Mouse (Mus musculus): ENCODE measurements around the gene Klhl22. TPM values are rescaled to one million over a fixed set of nuclear protein-coding genes. Genes with fewer than 3 reads are reported as not detected.

The Klhl22 gene
- polyA plus RNA-seq, 1 experiment from 2014 or later = 29.0 TPM

- WGBS = 42% methylated on average over 8 of the region's 8 CpGs
- no peak for ATAC-seq
- H3K4me2 ChIP-seq (replicated peaks; ENCODE audit: low read depth) = peak overlapping the region; percentile 83
- 0 out of 2 replicates have a peak, but pooled peaks cover 3% of the 10 kb centered on the region for H3K36me3 ChIP-seq (ENCODE audit: control insufficient read depth, insufficient read depth)
- no peaks in the 10 kb centered on the region for H3K27me3 ChIP-seq (replicated peaks; ENCODE audit: control insufficient read depth, insufficient read depth, low read length)
- no peak overlapping the region for H3K4me3 ChIP-seq (ENCODE audit: low read depth, low read length)
- H3K4me1 ChIP-seq (replicated peaks; ENCODE audit: control insufficient read depth, insufficient read depth, low read length) = peaks cover 5% of the 10 kb centered on the region
- no peaks in the 10 kb centered on the region for H3K9me3 ChIP-seq (ENCODE audit: control insufficient read depth)
- TF ChIP-seq CTCF (IDR thresholded peaks at IDR 0.05; ENCODE audit: low read depth) = peak; percentile 83
- no peak overlapping the region for H3K9ac ChIP-seq (ENCODE audit: low read depth, low read length)
- H3K27ac ChIP-seq (ENCODE audit: low read depth, low read length) = no peak overlapping the region
Measured at GRCm38 (mm10) chr16:17760657-17761056, 1.2 kb downstream of the Klhl22 start.

DNA sequence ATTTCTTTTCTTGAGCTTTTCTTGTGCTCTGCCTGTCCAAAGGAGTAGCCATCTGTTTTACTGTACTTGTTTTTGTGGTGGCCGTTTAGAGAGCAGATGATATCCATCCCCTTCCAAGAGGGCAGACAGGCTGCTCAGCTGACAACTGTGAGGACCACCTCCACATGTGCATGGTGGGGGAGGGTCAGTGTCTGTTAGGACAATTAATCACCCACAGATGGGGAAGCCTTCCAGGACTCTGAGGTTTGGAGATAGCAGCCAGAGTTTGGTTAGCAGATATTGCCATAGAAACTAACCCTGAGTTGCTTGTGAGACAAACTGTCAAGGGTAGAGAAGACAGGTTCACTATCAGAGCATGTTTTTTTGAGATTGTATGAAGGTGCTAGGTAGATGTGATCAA is 1.7 kb downstream of the Klhl22 start:
- no peak for ATAC-seq
- Histone ChIP-seq H3K4me3 (ENCODE audit: low read depth, low read length) (no peak overlapping the region), H3K9me3 (ENCODE audit: control insufficient read depth) (no peaks in the 10 kb centered on the region), H3K9ac (ENCODE audit: low read depth, low read length) (no peak overlapping the region), H3K27ac (ENCODE audit: low read depth, low read length) (no peak overlapping the region), H3K4me2 (replicated peaks; ENCODE audit: low read depth) (peak overlapping the region; percentile 83; the same call in 1 of the 2 replicates), H3K4me1 (replicated peaks; ENCODE audit: control insufficient read depth, insufficient read depth, low read length) (peaks cover 5% of the 10 kb centered on the region), H3K27me3 (replicated peaks; ENCODE audit: control insufficient read depth, insufficient read depth, low read length) (no peaks in the 10 kb centered on the region), H3K36me3 (ENCODE audit: control insufficient read depth, insufficient read depth) (0 out of 2 replicates have a peak, but pooled peaks cover 3% of the 10 kb centered on the region)
- 68% methylated on average over 1 of the region's 1 CpGs for WGBS
- TF ChIP-seq CTCF (IDR thresholded peaks at IDR 0.05; ENCODE audit: low read depth) = no peak

DNA sequence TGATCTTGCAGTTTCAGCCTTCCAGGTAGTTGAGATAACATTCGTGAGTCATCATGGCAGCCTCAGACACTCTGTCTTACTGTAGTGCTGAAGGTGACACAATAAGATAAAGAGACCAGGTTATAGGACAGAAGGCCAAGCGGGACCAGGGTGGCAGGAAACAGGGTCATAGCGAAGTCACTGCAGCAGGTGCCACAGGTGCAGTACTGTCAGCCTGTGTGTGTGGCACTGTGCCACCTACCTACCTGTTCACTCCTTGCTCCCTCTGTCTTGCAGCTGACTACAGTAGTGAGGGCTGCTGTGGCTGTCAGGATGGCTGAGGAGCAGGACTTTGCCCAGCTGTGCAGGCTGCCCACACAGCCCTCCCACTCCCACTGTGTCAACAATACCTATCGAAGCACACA is 4.7 kb downstream of the Klhl22 start:
- Histone ChIP-seq H3K36me3 (ENCODE audit: control insufficient read depth, insufficient read depth) (peaks cover 22% of the 10 kb centered on the region; the same call in 1 of the 2 replicates), H3K27me3 (replicated peaks; ENCODE audit: control insufficient read depth, insufficient read depth, low read length) (no peaks in the 10 kb centered on the region), H3K4me3 (ENCODE audit: low read depth, low read length) (no peak overlapping the region), H3K27ac (ENCODE audit: low read depth, low read length) (peak overlapping the region; percentile 75), H3K4me2 (replicated peaks; ENCODE audit: low read depth) (peak overlapping the region; percentile 41), H3K9me3 (ENCODE audit: control insufficient read depth) (no peaks in the 10 kb centered on the region), H3K4me1 (replicated peaks; ENCODE audit: control insufficient read depth, insufficient read depth, low read length) (no peaks in the 10 kb centered on the region; the same call in none of the 2 replicates), H3K9ac (ENCODE audit: low read depth, low read length) (no peak overlapping the region)
- peak; percentile 89 for ATAC-seq
- WGBS = 35% methylated on average over 4 of the region's 4 CpGs
- TF ChIP-seq CTCF (IDR thresholded peaks at IDR 0.05; ENCODE audit: low read depth) = peak; percentile 52

GRCm38 (mm10) chr16:17768834-17769233 is 9.4 kb downstream of the Klhl22 start:
- H3K36me3 ChIP-seq (ENCODE audit: control insufficient read depth, insufficient read depth) = peaks cover 47% of the 10 kb centered on the region
- 83% methylated on average over 7 of the region's 7 CpGs for WGBS

DNA sequence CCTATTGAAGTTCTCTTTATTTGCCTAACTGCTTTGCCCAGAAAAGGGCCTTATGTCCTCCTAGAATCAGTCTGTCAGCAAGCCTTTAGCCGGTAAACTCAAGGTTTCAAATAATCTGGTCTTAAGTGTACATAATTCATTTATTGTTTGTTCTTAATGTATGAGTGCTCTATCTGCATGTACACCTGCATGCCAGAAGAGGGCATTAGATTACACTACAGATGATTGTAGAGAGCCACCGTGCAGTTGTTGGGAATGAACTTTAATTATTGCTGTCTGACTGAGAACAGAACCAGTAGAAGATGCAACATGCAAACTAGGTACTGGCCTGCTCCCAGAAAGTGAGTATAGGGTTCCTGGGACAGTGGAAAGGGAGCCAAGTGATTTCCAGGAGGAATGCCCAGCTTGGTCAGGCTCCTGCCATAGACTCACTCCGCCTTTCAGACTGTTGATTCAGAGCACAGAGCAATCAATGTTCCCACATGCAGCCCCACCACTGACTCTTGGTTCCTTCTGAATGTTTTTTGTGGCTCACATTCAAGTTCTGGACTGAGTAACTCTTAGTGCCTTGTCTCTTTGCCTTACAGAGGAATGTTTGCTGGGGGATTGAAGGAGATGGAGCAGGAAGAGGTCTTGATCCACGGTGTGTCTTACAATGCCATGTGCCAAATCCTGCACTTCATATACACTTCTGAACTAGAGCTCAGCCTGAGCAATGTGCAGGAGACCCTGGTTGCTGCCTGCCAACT is 11.9 kb downstream of the Klhl22 start:
- H3K27ac ChIP-seq (ENCODE audit: low read depth, low read length) = no peak overlapping the region
- 69% methylated on average over 4 of the region's 4 CpGs for WGBS
- no peak for ATAC-seq
- no peaks in the 10 kb centered on the region for H3K27me3 ChIP-seq (replicated peaks; ENCODE audit: control insufficient read depth, insufficient read depth, low read length)
- no peak overlapping the region for H3K4me2 ChIP-seq (replicated peaks; ENCODE audit: low read depth)
- TF ChIP-seq CTCF (IDR thresholded peaks at IDR 0.05; ENCODE audit: low read depth) = peak; percentile 70
- H3K36me3 ChIP-seq (ENCODE audit: control insufficient read depth, insufficient read depth) = peaks cover 55% of the 10 kb centered on the region
- H3K4me3 ChIP-seq (ENCODE audit: low read depth, low read length) = no peak overlapping the region
- no peaks in the 10 kb centered on the region for H3K4me1 ChIP-seq (replicated peaks; ENCODE audit: control insufficient read depth, insufficient read depth, low read length)
- no peaks in the 10 kb centered on the region for H3K9me3 ChIP-seq (ENCODE audit: control insufficient read depth)
- no peak overlapping the region for H3K9ac ChIP-seq (ENCODE audit: low read depth, low read length)

More at GRCm38 (mm10) chr16:17768834-17769233, 9.4 kb downstream of the Klhl22 start:
- no peak overlapping the region for H3K27ac ChIP-seq (ENCODE audit: low read depth, low read length)
- H3K4me1 ChIP-seq (replicated peaks; ENCODE audit: control insufficient read depth, insufficient read depth, low read length) = no peaks in the 10 kb centered on the region; the same call in 1 of the 2 replicates
- H3K9me3 ChIP-seq (ENCODE audit: control insufficient read depth) = no peaks in the 10 kb centered on the region
- no peak for TF ChIP-seq CTCF (IDR thresholded peaks at IDR 0.05; ENCODE audit: low read depth)
- H3K4me3 ChIP-seq (ENCODE audit: low read depth, low read length) = no peak overlapping the region
- no peaks in the 10 kb centered on the region for H3K27me3 ChIP-seq (replicated peaks; ENCODE audit: control insufficient read depth, insufficient read depth, low read length)
- no peak for ATAC-seq
- no peak overlapping the region for H3K9ac ChIP-seq (ENCODE audit: low read depth, low read length)
- H3K4me2 ChIP-seq (replicated peaks; ENCODE audit: low read depth) = no peak overlapping the region

GRCm38 (mm10) chr16:17776828-17777227 is 17.4 kb downstream of the Klhl22 start:
- Histone ChIP-seq H3K9ac (ENCODE audit: low read depth, low read length) (no peak overlapping the region), H3K36me3 (ENCODE audit: control insufficient read depth, insufficient read depth) (peaks cover 54% of the 10 kb centered on the region)

More at GRCm38 (mm10) chr16:17776828-17777227, 17.4 kb downstream of the Klhl22 start:
- Histone ChIP-seq H3K27ac (ENCODE audit: low read depth, low read length) (no peak overlapping the region), H3K4me1 (replicated peaks; ENCODE audit: control insufficient read depth, insufficient read depth, low read length) (no peaks in the 10 kb centered on the region), H3K9me3 (ENCODE audit: control insufficient read depth) (no peaks in the 10 kb centered on the region), H3K4me2 (replicated peaks; ENCODE audit: low read depth) (no peak overlapping the region), H3K4me3 (ENCODE audit: low read depth, low read length) (no peak overlapping the region), H3K27me3 (replicated peaks; ENCODE audit: control insufficient read depth, insufficient read depth, low read length) (no peaks in the 10 kb centered on the region)
- ATAC-seq = no peak
- 68% methylated on average over 11 of the region's 11 CpGs for WGBS
- TF ChIP-seq CTCF (IDR thresholded peaks at IDR 0.05; ENCODE audit: low read depth) = peak; percentile 77

All from intestine, postnatal 0 days (tissue).